Mouse (Mus musculus) CD4-positive naive resting alpha-beta T cell, adult 76 days (primary cell): Measurements from ENCODE around the gene Vmn2r97. TPM values are rescaled to one million over a fixed set of nuclear protein-coding genes. Genes with fewer than 3 reads are reported as not detected.

Experiments used
- total RNA-seq: library from RNA; stranded (reverse); gene quantifications from one replicate; pipeline ENCODE4 v1.2.4, GENCODE M21; 2023

Gene Vmn2r97
- 0.21 TPM for total RNA-seq

DNA sequence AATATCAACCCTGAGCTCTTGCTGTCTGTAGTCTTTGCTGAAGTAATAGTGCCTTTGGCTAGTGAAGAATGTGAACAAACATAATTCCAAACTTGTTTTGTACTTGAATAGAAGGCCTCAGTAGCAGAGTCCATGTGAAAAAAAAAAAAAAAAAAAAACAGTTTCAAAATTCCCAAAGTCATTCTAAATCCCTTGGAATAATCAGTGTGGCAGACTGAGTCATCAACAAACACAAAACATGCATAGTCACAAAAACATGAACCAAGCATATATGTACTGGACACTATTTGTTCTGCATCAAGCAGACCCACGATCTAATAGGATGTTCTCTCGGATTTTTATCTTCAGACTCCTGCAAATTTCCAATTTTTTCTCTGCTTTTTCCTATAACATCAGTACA, at the start of gene Vmn2r97:
Gene Vmn2r97 (plus strand): TSS at position 301 of the 400 bp plus-strand sequence.

Other genes with a start within 250 kb of the Vmn2r97 start
- gene Vmn2r98, start 139.2 kb downstream of the Vmn2r97 start, total RNA-seq: not detected